Mouse (Mus musculus) stomach, embryonic 15.5 days (tissue): Measurements from ENCODE around the gene Tas1r1. TPM values are rescaled to one million over a fixed set of nuclear protein-coding genes. Genes with fewer than 3 reads are reported as not detected.

Experiments
- ATAC-seq: fragments of 200-750 bp; cut with Nextera tagmentation; 2 replicates; pipeline ENCODE4 v1.8.0; 2017; ENCODE audit warnings: low read depth, moderate number of reproducible peaks, moderate TSS enrichment; ENCODE audit not compliant: insufficient read depth, low FRiP score
- H3K27ac ChIP-seq: fragments of 300-500 bp; sonication (generic); 2 replicates; pipeline ENCODE4 v1.5.1; 2015; ENCODE audit warnings: mild to moderate bottlenecking, inconsistent platforms
- H3K27me3 ChIP-seq: fragments of 300-500 bp; sonication (generic); replicated peaks from 2 replicates; pipeline ENCODE4 v1.6.1; 2015; ENCODE audit warnings: inconsistent platforms
- H3K36me3 ChIP-seq: fragments of 300-500 bp; sonication (generic); 2 replicates; pipeline ENCODE4 v1.6.1; 2015; ENCODE audit warnings: inconsistent platforms
- H3K4me1 ChIP-seq: fragments of 300-500 bp; sonication (generic); 2 replicates; pipeline ENCODE4 v1.6.1; 2015; ENCODE audit warnings: inconsistent platforms
- H3K4me2 ChIP-seq: fragments of 300-500 bp; sonication (generic); 2 replicates; pipeline ENCODE4 v1.6.1; 2015; ENCODE audit warnings: mild to moderate bottlenecking, inconsistent platforms
- H3K4me3 ChIP-seq: fragments of 300-500 bp; sonication (generic); replicated peaks from 2 replicates; pipeline ENCODE4 v1.5.1; 2015; ENCODE audit warnings: inconsistent platforms
- H3K9ac ChIP-seq: fragments of 300-500 bp; sonication (generic); 2 replicates; pipeline ENCODE4 v1.6.1; 2015; ENCODE audit warnings: inconsistent platforms
- H3K9me3 ChIP-seq: fragments of 300-500 bp; sonication (generic); 2 replicates; pipeline ENCODE4 v1.6.1; 2016; ENCODE audit warnings: inconsistent platforms
- WGBS: fragments of 180-500 bp; shearing (Covaris S2); methylation state at CpG from one replicate; pipeline ENCODE4 v1.1.7; 2015; 5-methylcytosine and 5-hydroxymethylcytosine counted together
- polyA plus RNA-seq: library from polyadenylated mRNA; unstranded; fragments of >200 nt; fragmentation: Nextera tagmentation; extraction: Ambion mirVana; gene quantifications from 2 replicates; pipeline ENCODE4 v1.2.1, GENCODE M21; 2015

The Tas1r1 gene
- polyA plus RNA-seq, 1 experiment from 2014 or later: 0.28 TPM

DNA sequence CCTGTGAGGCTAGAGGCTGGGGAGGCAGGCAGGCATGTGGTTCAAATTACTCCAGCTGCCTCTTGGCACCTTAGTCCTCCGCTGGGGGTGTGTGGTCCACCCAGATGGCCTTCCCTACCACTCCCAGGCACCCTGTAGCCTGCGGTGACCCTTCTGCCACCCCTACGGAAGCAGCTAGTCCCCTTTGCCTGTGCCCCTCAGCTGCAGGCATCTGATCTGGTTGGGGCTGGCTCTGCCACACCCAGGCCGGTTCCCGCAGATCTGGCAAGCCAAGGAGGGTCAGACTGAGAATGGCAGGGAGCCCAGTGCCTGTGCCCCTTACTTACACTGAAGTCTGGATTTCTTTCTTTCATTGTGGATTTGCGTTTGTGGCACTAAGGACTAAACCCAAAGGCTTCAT, 35.3 kb upstream of the Tas1r1 start:
- Histone ChIP-seq H3K9ac (no peak overlapping the region), H3K9me3 (no peaks in the 10 kb centered on the region), H3K36me3 (no peaks in the 10 kb centered on the region), H3K27ac (no peak overlapping the region), H3K4me2 (no peak overlapping the region), H3K4me3 (no peak overlapping the region), H3K27me3 (no peaks in the 10 kb centered on the region), H3K4me1 (peaks cover 6% of the 10 kb centered on the region)
- 72% methylated on average over 6 of the region's 6 CpGs for WGBS
- no peak for ATAC-seq

DNA sequence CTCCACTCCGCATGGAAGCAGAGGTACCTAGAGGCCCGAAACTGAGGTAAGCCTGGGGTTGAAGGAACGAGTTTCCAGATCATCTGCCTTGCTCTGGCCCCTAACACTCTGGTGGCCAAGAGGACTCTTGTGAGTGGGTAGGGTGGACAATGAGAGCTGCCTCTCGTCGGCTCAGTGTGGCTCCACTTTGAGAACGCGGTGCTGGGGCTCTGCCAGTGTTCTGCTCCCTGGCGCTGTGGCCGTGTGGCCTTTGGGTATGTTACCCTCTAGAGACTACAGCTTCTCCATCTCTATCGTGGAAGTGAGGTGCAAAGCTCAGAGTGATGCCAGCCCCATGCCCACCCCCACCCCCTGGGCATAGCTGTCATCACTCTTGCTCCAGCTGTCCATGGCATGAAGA, 34.3 kb upstream of the Tas1r1 start:
- 62% methylated on average over 10 of the region's 10 CpGs for WGBS
- Histone ChIP-seq H3K27ac (no peak overlapping the region), H3K9ac (no peak overlapping the region)

GRCm38 (mm10) chr4:152072121-152072601, 33.8 kb upstream of the Tas1r1 start, which contains the start of gene Plekhg5:
TSS of gene Plekhg5 (plus strand) at chr4:152072498.
- no peak within 1 kb of the TSS for H3K4me2 ChIP-seq
- H3K9me3 ChIP-seq: no peaks in the 10 kb centered on the region
- H3K27me3 ChIP-seq: no peaks in the 10 kb centered on the region
- 63% methylated on average over 10 of the region's 10 CpGs for WGBS
- H3K9ac ChIP-seq: no peak within 1 kb of the TSS
- H3K4me3 ChIP-seq: no peak within 1 kb of the TSS
- peaks cover 6% of the 10 kb centered on the region for H3K4me1 ChIP-seq
- no peak within 1 kb of the TSS for H3K27ac ChIP-seq
- ATAC-seq: no peak
- no peaks in the 10 kb centered on the region for H3K36me3 ChIP-seq

More for the DNA sequence above, 34.3 kb upstream of the Tas1r1 start:
- no peaks in the 10 kb centered on the region for H3K27me3 ChIP-seq
- peaks cover 6% of the 10 kb centered on the region for H3K4me1 ChIP-seq
- no peak overlapping the region for H3K4me2 ChIP-seq
- no peak overlapping the region for H3K4me3 ChIP-seq
- ATAC-seq: no peak
- H3K36me3 ChIP-seq: no peaks in the 10 kb centered on the region
- H3K9me3 ChIP-seq: no peaks in the 10 kb centered on the region

DNA sequence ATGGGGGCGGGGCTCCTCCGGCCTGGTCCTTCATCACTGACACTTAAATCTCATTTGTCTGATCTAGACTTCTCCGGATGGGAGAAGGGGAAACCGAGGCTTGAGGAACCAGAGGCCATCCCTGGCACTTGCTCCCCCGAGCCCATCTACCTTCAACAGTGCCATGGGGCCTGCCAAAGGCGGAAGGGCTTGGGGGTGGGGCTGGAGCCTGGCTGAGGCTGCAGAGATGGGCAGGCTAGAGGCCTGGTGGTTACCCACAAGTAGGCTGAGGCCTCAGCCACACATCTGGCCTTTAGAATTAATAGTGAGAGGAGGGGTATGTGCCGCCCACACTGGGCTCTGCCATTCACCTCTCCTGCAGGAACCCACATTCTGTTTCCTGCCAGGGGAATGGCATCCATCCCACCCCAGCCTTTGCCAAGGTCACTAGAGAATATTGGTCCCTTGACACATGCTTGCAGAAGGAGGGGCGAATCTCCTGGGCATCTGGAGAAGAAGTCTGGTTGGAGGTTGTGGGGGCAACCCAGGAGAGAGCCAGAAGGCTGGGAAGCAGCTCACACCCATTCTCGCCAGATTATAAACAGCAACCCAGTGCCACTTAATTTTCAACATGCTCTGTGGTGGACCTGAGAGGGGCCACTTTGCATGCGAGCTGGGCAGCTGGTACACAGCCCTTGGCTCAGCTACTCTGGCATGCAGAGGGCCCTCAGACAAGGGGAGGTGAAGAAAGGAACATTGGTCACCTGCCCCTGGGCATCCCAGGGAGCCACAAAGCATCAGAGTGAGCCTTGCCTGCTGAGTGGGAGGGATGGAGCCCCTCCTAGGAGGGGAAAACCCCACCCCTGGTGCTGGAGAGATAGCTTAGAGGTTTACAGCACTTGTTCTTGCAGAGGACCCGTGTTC, 32.4 kb upstream of the Tas1r1 start:
- Histone ChIP-seq H3K27ac (no peak overlapping the region), H3K9me3 (no peaks in the 10 kb centered on the region), H3K4me1 (peaks cover 6% of the 10 kb centered on the region), H3K27me3 (no peaks in the 10 kb centered on the region), H3K4me2 (no peak overlapping the region), H3K9ac (no peak overlapping the region), H3K36me3 (no peaks in the 10 kb centered on the region), H3K4me3 (no peak overlapping the region)
- ATAC-seq: no peak
- 72% methylated on average over 11 of the region's 11 CpGs for WGBS

DNA sequence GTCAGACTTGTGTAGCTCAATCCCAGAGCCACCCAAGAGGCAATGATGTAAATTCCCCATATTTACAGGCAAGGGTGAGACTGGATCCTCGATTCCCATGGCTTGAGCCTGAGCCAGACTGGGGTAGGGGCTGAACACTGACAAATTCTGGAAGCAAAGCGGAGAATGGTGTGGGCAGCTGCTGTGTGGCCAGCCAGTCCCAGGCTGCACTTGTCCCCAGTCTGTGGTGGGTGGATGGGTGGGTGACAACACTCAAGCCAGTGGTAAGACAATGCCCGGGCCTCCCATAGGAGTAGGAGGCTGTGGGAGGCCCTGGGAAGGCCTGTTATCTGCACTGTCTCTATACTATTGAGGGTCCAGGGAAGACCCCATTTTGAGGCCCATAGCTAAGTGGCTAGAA, 30.9 kb upstream of the Tas1r1 start:
- Histone ChIP-seq H3K36me3 (no peaks in the 10 kb centered on the region), H3K27me3 (no peaks in the 10 kb centered on the region), H3K4me3 (no peak overlapping the region), H3K27ac (no peak overlapping the region), H3K4me1 (peaks cover 6% of the 10 kb centered on the region), H3K9ac (no peak overlapping the region), H3K9me3 (no peaks in the 10 kb centered on the region), H3K4me2 (no peak overlapping the region)
- 81% methylated on average over 3 of the region's 3 CpGs for WGBS
- ATAC-seq: no peak

GRCm38 (mm10) chr4:152068166-152068724, 29.9 kb upstream of the Tas1r1 start:
- ATAC-seq: no peak
- H3K9me3 ChIP-seq: no peaks in the 10 kb centered on the region
- H3K9ac ChIP-seq: no peak overlapping the region
- H3K27ac ChIP-seq: no peak overlapping the region
- 70% methylated on average over 6 of the region's 6 CpGs for WGBS
- no peak overlapping the region for H3K4me3 ChIP-seq
- no peaks in the 10 kb centered on the region for H3K27me3 ChIP-seq
- H3K4me2 ChIP-seq: no peak overlapping the region
- H3K4me1 ChIP-seq: peaks cover 6% of the 10 kb centered on the region
- no peaks in the 10 kb centered on the region for H3K36me3 ChIP-seq

DNA sequence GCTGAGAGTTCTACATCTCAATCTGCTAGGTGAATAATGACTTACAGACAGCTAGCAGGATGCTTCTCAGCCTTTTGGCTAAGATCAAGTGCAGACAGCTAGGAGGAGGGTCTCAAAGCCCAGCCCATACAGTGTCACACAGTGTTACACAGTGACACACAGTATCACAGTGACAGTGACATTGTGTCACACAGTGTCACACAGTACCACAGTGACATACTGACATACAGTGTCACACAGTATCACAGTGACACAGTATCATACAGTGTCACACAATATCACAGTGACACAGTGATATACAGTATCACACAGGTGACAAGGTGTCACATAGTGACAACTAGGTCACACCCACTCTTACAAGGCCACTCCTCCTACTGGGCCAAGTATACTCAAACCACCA, 28.9 kb upstream of the Tas1r1 start:
- no peak overlapping the region for H3K27ac ChIP-seq
- H3K9ac ChIP-seq: no peak overlapping the region
- ATAC-seq: no peak
- no peaks in the 10 kb centered on the region for H3K36me3 ChIP-seq
- no peak overlapping the region for H3K4me2 ChIP-seq
- no peaks in the 10 kb centered on the region for H3K9me3 ChIP-seq
- peaks cover 1% of the 10 kb centered on the region; the same call in 1 of the 2 replicates for H3K4me1 ChIP-seq
- H3K27me3 ChIP-seq: no peaks in the 10 kb centered on the region
- H3K4me3 ChIP-seq: no peak overlapping the region

DNA sequence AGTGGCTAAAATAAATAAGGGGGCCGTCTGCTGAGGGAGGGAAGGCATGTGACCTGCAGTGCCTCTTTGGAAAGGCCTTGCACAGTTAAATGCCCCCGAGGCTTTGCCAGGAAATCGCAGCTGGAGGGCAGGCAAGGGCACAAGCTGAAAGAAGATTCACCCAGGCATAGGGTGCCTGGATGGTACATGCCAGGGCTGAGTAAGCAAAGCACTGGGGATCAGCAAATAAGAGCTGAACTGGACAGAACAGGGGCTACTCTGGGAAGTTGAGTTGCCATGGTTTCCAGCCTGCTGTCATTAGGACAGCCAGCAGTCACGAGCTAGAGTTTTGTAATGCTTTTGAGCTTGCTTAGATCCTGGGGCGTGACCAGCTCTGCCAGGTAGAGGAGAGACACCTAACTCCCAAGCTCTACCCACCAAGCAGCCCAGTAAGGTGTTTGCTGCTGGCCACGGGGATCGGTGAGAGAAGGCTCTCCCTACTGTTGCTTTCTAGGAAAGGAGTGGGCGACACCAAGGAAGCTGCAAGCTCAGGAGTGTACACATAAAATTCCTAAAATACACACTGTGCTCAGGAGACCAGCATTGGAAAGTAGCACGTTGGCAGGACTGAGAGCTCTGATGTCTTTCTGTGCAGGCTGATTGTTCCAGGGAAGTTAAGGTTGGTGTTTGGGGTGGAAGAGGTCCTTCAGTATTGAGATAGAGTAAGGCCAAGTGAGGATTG, 24.2 kb upstream of the Tas1r1 start:
- H3K27ac ChIP-seq: no peak overlapping the region
- H3K27me3 ChIP-seq: no peaks in the 10 kb centered on the region
- H3K9ac ChIP-seq: no peak overlapping the region
- peaks cover 13% of the 10 kb centered on the region for H3K36me3 ChIP-seq
- no peak overlapping the region for H3K4me2 ChIP-seq
- ATAC-seq: peak; percentile 43; the same call in 1 of the 2 replicates
- H3K4me1 ChIP-seq: no peaks in the 10 kb centered on the region
- no peak overlapping the region for H3K4me3 ChIP-seq
- 59% methylated on average over 9 of the region's 9 CpGs for WGBS
- H3K9me3 ChIP-seq: no peaks in the 10 kb centered on the region

DNA sequence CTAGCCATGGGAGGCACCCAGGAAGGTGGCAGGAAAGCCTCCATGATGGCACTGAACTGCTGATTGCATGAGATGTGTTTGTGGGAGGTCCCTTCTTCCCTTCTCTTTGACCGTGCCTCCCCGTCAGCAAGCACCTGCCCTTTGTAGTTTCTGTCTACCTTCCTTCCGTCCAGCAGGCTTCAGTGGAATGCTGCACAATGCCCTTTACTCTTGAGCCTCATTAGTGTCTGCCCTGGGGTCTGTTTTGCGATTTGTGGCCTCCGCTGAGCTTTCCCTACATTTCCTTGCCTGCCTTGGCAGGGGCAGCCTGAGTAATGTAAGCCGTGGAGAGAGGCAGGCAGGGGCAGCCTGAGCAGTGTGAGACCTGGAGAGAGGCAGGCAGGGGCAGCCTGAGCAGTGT, 6.2 kb upstream of the Tas1r1 start:
- no peak for ATAC-seq
- Histone ChIP-seq H3K36me3 (peaks cover 73% of the 10 kb centered on the region), H3K9me3 (no peaks in the 10 kb centered on the region), H3K4me2 (no peak overlapping the region), H3K4me1 (peaks cover 9% of the 10 kb centered on the region; the same call in 1 of the 2 replicates), H3K4me3 (no peak overlapping the region), H3K27me3 (no peaks in the 10 kb centered on the region), H3K9ac (no peak overlapping the region), H3K27ac (no peak overlapping the region)
- WGBS: 82% methylated on average over 6 of the region's 6 CpGs

DNA sequence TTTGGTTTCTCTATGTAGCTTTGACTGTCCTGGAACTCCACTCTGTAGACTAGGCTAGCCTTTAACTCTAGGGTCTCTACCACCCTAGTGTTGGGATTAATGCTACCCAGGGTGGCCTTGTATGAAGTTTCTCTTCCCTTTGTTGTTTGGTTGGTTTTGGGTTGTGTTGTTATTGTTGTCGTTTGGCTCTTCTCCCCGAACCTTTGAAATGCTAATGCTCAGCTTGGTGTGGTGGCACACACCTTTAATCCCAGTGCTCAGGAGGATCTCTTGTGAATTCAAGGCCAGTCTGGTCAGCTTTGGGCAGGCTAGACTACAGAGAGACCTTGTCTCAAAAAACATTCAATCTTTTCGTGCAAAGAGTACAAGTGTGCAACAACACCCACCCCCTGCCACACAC, 4.8 kb upstream of the Tas1r1 start:
- H3K9me3 ChIP-seq: no peaks in the 10 kb centered on the region
- H3K27me3 ChIP-seq: no peaks in the 10 kb centered on the region
- no peak for ATAC-seq
- H3K4me3 ChIP-seq: no peak overlapping the region
- peaks cover 63% of the 10 kb centered on the region for H3K36me3 ChIP-seq
- H3K9ac ChIP-seq: no peak overlapping the region
- peaks cover 12% of the 10 kb centered on the region; the same call in 1 of the 2 replicates for H3K4me1 ChIP-seq
- WGBS: 86% methylated on average over 3 of the region's 3 CpGs
- H3K4me2 ChIP-seq: no peak overlapping the region
- H3K27ac ChIP-seq: no peak overlapping the region

GRCm38 (mm10) chr4:152041924-152042641, 3.7 kb upstream of the Tas1r1 start:
- 95% methylated on average over 22 of the region's 22 CpGs for WGBS
- no peak overlapping the region for H3K4me2 ChIP-seq
- peaks cover 53% of the 10 kb centered on the region for H3K36me3 ChIP-seq
- H3K9me3 ChIP-seq: no peaks in the 10 kb centered on the region
- peaks cover 13% of the 10 kb centered on the region; the same call in 1 of the 2 replicates for H3K4me1 ChIP-seq
- H3K27me3 ChIP-seq: no peaks in the 10 kb centered on the region
- H3K9ac ChIP-seq: no peak overlapping the region
- no peak overlapping the region for H3K27ac ChIP-seq
- no peak for ATAC-seq
- H3K4me3 ChIP-seq: no peak overlapping the region
